Mouse (Mus musculus) heart, adult 2 months (tissue): ENCODE data around the gene Krt33b. TPM values are rescaled to one million over a fixed set of nuclear protein-coding genes. Genes with fewer than 3 reads are reported as not detected.

Experiments used
- DNase-seq, 2 experiments: peaks; one replicate each; pipeline ENCODE4 v3.0.0; 2021
- H3K27ac ChIP-seq: fragments of 200-600 bp; 2 replicates; pipeline ENCODE4 v1.8.1; 2022
- H3K27me3 ChIP-seq: fragments of 200-500 bp; 2 replicates; pipeline ENCODE4 v1.6.1; 2012; ENCODE audit warnings: mild to moderate bottlenecking, low read length, inconsistent platforms, mixed read lengths; ENCODE audit not compliant: control insufficient read depth, insufficient read depth
- H3K36me3 ChIP-seq: fragments of 200-500 bp; 2 replicates; pipeline ENCODE4 v1.6.1; 2012; ENCODE audit warnings: low read length, inconsistent platforms; ENCODE audit not compliant: control insufficient read depth, insufficient read depth
- H3K4me1 ChIP-seq: fragments of 200-500 bp; 2 replicates; pipeline ENCODE4 v1.6.1; 2011; ENCODE audit warnings: low read length; ENCODE audit not compliant: control insufficient read depth, insufficient read depth
- H3K4me3 ChIP-seq: fragments of 200-600 bp; 2 replicates; pipeline ENCODE4 v1.8.1; 2022
- H3K79me2 ChIP-seq: fragments of 200-500 bp; replicated peaks from 2 replicates; pipeline ENCODE4 v1.6.1; 2012; ENCODE audit warnings: mild to moderate bottlenecking, inconsistent platforms, low read length, moderate library complexity, mixed read lengths; ENCODE audit not compliant: control insufficient read depth, insufficient read depth
- H3K9ac ChIP-seq: fragments of 200-500 bp; 2 replicates; pipeline ENCODE4 v1.6.1; 2012; ENCODE audit warnings: low read depth, mild to moderate bottlenecking, control low read depth, inconsistent platforms, low read length, mixed read lengths
- CTCF ChIP-seq: fragments of 200-600 bp; IDR thresholded peaks from 2 replicates; pipeline ENCODE4 v1.8.1; 2022; ENCODE audit warnings: antibody characterized with exemption, mild to moderate bottlenecking, moderate library complexity
- EP300 ChIP-seq: fragments of 200-500 bp; IDR thresholded peaks from 2 replicates; pipeline ENCODE4 v1.6.1; 2011; ENCODE audit warnings: low read depth, low read length, control low read depth; ENCODE audit not compliant: insufficient read depth
- POLR2A ChIP-seq: fragments of 200-500 bp; IDR thresholded peaks from 2 replicates; pipeline ENCODE4 v1.6.1; 2011; ENCODE audit warnings: mild to moderate bottlenecking, low read depth, low read length, control low read depth; ENCODE audit not compliant: insufficient read depth
- WGBS: fragments of 180-500 bp; shearing (Covaris S2); methylation state at CpG from one replicate; pipeline ENCODE4 v1.1.7; 2018; 5-methylcytosine and 5-hydroxymethylcytosine counted together
- intact Hi-C: fragments of 180-260 bp; cut with DNase I; formaldehyde crosslinking; loops from one replicate; pipeline ENCODE4 v1.15.1; 2025
- polyA plus RNA-seq: library from polyadenylated mRNA; depleted of rRNA; stranded (reverse); fragments of >200 nt; gene quantifications from 2 replicates; pipeline ENCODE4 v1.2.3, GENCODE M21; 2012
- total RNA-seq, 2 experiments: library from RNA; stranded (reverse); gene quantifications; 2 replicates each; pipeline ENCODE4 v1.2.3; 2021

The Krt33b gene
- total and polyA plus RNA-seq, 3 experiments, result not detected

GRCm38 (mm10) chr11:100004846-100005245 is 24.8 kb downstream of the Krt33b start:
- H3K4me3 ChIP-seq, result no peak overlapping the region
- H3K9ac ChIP-seq, result no peak overlapping the region
- H3K27ac ChIP-seq, result no peak overlapping the region
- no peaks in the 10 kb centered on the region for H3K27me3 ChIP-seq
- TF ChIP-seq POLR2A (no peak), CTCF (peak; percentile 96), EP300 (no peak)
- H3K36me3 ChIP-seq, result no peaks in the 10 kb centered on the region
- 17% methylated on average over 6 of the region's 6 CpGs for WGBS
- no peaks in the 10 kb centered on the region for H3K79me2 ChIP-seq
- intact Hi-C loops, result loop anchor here (10.0 kb wide), 1 partner anchor 540 kb away; no protein-coding TSS in a partner anchor
- no peaks in the 10 kb centered on the region for H3K4me1 ChIP-seq
- peak in 1 of 2 experiments; percentile 10 for DNase-seq

- Histone ChIP-seq H3K27me3 (no peaks in the 10 kb centered on the region; the same call in 1 of the 2 replicates), H3K4me1 (no peaks in the 10 kb centered on the region), H3K27ac (no peak overlapping the region), H3K9ac (no peak overlapping the region), H3K79me2 (no peaks in the 10 kb centered on the region), H3K36me3 (no peaks in the 10 kb centered on the region), H3K4me3 (no peak overlapping the region)
- no peak for DNase-seq
- TF ChIP-seq POLR2A, result no peak
- no peak for TF ChIP-seq CTCF
- TF ChIP-seq EP300, result no peak
- WGBS, result 83% methylated on average over 7 of the region's 7 CpGs
- intact Hi-C loops, result no loop called here
These were observed 30.6 kb downstream of the Krt33b start for GRCm38 (mm10) chr11:99999091-99999490.

DNA sequence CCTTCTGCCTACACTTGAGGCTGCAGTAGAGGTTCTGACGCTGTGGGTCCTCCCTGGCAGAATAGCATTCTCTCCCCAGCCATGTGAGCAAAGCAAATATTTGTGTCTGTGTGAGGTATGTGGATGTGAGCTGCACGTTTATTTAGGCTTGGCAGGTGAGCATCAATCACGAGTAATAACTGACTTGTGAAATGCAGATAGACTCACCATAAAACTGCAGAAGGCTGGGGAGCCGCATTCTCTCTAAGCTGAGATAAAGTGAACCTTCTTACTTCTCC is 35.3 kb downstream of the Krt33b start:
- WGBS, result 60% methylated on average over 4 of the region's 4 CpGs
- H3K27ac ChIP-seq, result no peak overlapping the region
- no peak overlapping the region for H3K4me3 ChIP-seq
- peaks cover 7% of the 10 kb centered on the region for H3K27me3 ChIP-seq
- no peaks in the 10 kb centered on the region for H3K36me3 ChIP-seq
- H3K79me2 ChIP-seq, result no peaks in the 10 kb centered on the region
- TF ChIP-seq POLR2A, result no peak
- no peak for TF ChIP-seq EP300
- no peak for TF ChIP-seq CTCF
- H3K9ac ChIP-seq, result no peak overlapping the region
- intact Hi-C loops, result no loop called here
- no peak for DNase-seq
- H3K4me1 ChIP-seq, result no peaks in the 10 kb centered on the region

DNA sequence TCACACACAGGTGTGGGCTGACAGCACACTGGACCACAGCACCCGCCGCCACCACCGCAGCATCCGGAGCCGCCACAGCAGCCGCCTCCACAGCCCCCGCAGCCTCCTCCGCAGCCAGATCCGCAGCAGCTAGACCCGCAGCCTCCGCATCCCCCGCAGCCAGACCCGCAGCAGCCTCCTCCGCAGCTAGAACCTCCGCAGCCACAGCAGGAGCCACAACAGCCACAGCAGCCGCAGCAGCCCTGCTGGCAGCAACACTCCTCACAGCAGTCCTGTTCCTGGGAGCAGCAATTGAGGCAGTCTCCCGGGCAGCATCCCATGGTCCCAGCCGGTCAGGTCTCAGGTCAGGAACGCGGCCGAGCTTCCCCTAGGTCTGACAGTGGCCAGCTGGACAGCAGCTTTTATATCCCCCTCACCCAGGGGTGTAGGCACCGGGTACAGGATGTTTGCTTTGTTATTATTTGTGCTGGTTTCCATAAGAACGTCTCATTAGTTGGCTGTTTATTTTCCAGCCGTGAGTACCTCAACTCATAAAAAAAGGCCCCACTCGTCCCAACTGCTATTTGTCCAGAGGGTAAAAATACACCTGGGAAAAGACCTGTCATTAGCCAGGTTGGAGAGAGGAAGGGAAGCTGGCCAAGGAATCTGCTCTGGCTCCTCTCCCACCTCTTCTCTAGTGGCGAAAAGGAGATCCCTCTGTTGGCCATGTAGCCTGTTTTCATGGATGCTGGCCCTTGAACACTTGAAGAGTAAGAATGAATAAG is 35.9 kb downstream of the Krt33b start, which contains the start of gene Krtap17-1:
Gene Krtap17-1 (minus strand): TSS at position 375 of the 764 bp plus-strand sequence.
- no peak within 1 kb of the TSS for H3K27ac ChIP-seq
- no peaks in the 10 kb centered on the region for H3K79me2 ChIP-seq
- DNase-seq, result no peak
- 29% methylated on average over 26 of the region's 26 CpGs for WGBS
- H3K4me1 ChIP-seq, result no peaks in the 10 kb centered on the region
- H3K27me3 ChIP-seq, result peaks cover 7% of the 10 kb centered on the region
- H3K36me3 ChIP-seq, result no peaks in the 10 kb centered on the region
- TF ChIP-seq CTCF, result no peak
- no peak for TF ChIP-seq POLR2A
- TF ChIP-seq EP300, result no peak
- intact Hi-C loops, result no loop called here
- H3K9ac ChIP-seq, result no peak within 1 kb of the TSS
- no peak within 1 kb of the TSS for H3K4me3 ChIP-seq

DNA sequence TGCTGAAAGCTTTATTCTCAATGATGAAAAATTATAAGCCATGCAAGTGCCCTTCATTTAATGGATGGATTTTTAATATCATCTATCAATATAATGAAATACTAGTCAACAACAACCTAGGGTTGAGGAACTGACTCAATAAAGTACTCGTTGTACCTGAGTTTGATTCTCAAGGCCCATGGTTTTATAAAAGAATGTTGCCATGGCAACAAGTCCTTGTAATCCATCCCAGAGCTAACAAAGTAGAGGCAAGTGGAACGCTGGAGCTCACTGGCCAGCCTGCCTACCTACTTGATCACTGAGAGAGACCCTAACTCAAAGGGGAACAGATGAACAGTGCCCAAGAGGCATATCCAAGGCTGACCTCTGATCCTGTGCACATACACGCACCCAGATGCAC is 39.1 kb downstream of the Krt33b start:
- H3K27ac ChIP-seq, result no peak overlapping the region

DNA sequence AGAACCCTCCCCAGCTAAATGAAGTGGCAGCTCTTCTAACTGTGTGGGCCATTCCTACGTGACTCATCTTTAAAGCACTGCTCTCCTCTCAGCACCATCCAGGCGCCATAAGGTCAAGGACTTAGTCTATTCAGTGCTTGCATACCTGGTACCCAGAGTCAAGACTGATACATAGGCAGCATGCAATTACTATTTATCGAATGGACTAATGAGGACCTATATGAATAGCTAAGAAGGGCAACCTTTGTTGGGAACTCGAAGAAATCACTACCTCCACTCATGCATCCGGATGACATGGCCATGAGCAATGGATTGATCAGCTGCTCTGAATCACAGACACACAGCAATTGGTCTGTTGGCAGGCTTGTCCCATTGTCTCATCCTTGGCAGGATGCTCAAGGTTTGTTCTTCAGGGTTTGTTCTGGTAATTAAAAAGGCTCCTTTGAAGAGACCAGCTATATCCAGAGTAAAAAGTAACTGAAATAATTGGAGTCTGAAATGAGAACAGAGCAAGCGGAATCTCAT is 39.7 kb downstream of the Krt33b start:
- H3K27me3 ChIP-seq, result peaks cover 7% of the 10 kb centered on the region
- H3K79me2 ChIP-seq, result no peaks in the 10 kb centered on the region
- H3K27ac ChIP-seq, result no peak overlapping the region
- WGBS, result 77% methylated on average over 6 of the region's 6 CpGs
- no peak for DNase-seq
- H3K4me1 ChIP-seq, result no peaks in the 10 kb centered on the region
- no peak overlapping the region for H3K9ac ChIP-seq
- H3K4me3 ChIP-seq, result no peak overlapping the region
- TF ChIP-seq CTCF, result no peak
- TF ChIP-seq POLR2A, result no peak
- TF ChIP-seq EP300, result no peak
- intact Hi-C loops, result no loop called here
- no peaks in the 10 kb centered on the region for H3K36me3 ChIP-seq

More for the DNA sequence above, 39.1 kb downstream of the Krt33b start:
- TF ChIP-seq POLR2A (no peak), EP300 (no peak), CTCF (no peak)
- Histone ChIP-seq H3K36me3 (no peaks in the 10 kb centered on the region), H3K79me2 (no peaks in the 10 kb centered on the region), H3K27me3 (peaks cover 7% of the 10 kb centered on the region), H3K4me1 (no peaks in the 10 kb centered on the region), H3K4me3 (no peak overlapping the region), H3K9ac (no peak overlapping the region)
- intact Hi-C loops, result no loop called here
- 77% methylated on average over 3 of the region's 3 CpGs for WGBS
- no peak for DNase-seq
